Mouse (Mus musculus) G1E (cell line): ENCODE results near the gene Ptprt. TPM values are rescaled to one million over a fixed set of nuclear protein-coding genes. Genes with fewer than 3 reads are reported as not detected.

Source experiments
- ATAC-seq: 2 replicates; pipeline ENCODE4 v1.8.0; 2016; ENCODE audit warnings: mild to moderate bottlenecking; ENCODE audit not compliant: insufficient number of reproducible peaks, poor library complexity, low FRiP score, severe bottlenecking; ENCODE audit errors: extremely low read depth
- DNase-seq: peaks from one replicate; pipeline ENCODE4 v3.0.0; 2012; ENCODE audit warnings: low spot score
- H3K27me3 ChIP-seq: 2 replicates; pipeline ENCODE4 v1.6.1; 2012; ENCODE audit warnings: mild to moderate bottlenecking, low read length, inconsistent platforms; ENCODE audit not compliant: insufficient read depth
- H3K36me3 ChIP-seq: replicated peaks from 2 replicates; pipeline ENCODE3; 2012; ENCODE audit warnings: mild to moderate bottlenecking, inconsistent platforms
- H3K4me1 ChIP-seq: 2 replicates; pipeline ENCODE4 v1.6.1; 2012; ENCODE audit warnings: low read depth, low read length, inconsistent platforms, mixed read lengths; ENCODE audit not compliant: insufficient read depth
- H3K4me3 ChIP-seq: 2 replicates; pipeline ENCODE4 v1.5.1; 2012; ENCODE audit warnings: low read depth, mild to moderate bottlenecking, inconsistent platforms, low read length, moderate library complexity, mixed read lengths
- H3K9me3 ChIP-seq: replicated peaks from 2 replicates; pipeline ENCODE4 v1.6.1; 2012; ENCODE audit warnings: inconsistent platforms
- CTCF ChIP-seq: IDR thresholded peaks from 2 replicates; pipeline ENCODE4 v1.5.1; 2012; ENCODE audit warnings: low read depth, low read length, inconsistent platforms, mixed read lengths
- GATA1 ChIP-seq: IDR thresholded peaks from 2 replicates; pipeline ENCODE4 v1.6.1; 2012; ENCODE audit warnings: borderline replicate concordance, low read length, inconsistent platforms, mixed read lengths
- GATA2 ChIP-seq: IDR thresholded peaks from 2 replicates; pipeline ENCODE4 v1.6.1; 2012; ENCODE audit warnings: low read depth, low read length, inconsistent platforms, borderline replicate concordance
- POLR2AphosphoS5 ChIP-seq: IDR thresholded peaks from 2 replicates; pipeline ENCODE4 v1.6.1; 2012; ENCODE audit warnings: low read depth, low read length, inconsistent platforms; ENCODE audit not compliant: insufficient replicate concordance
- TAL1 ChIP-seq: conservative IDR thresholded peaks from 2 replicates; pipeline ENCODE4 v1.6.1; 2012; ENCODE audit warnings: low read depth, low read length, inconsistent platforms, mixed read lengths
- polyA plus RNA-seq: library from polyadenylated mRNA; stranded (reverse); fragments of >175 nt; gene quantifications from 2 replicates; pipeline ENCODE4 v1.2.3, GENCODE M21; 2012
- total RNA-seq, 2 experiments: library from RNA; stranded (forward) in 1 of 2; stranded (reverse) in 1 of 2; fragments of 200-1000 nt in 1 of 2; fragments of >200 nt in 1 of 2; fragmentation: Nextera tagmentation in 1 of 2; gene quantifications; 2 replicates each; pipeline ENCODE4 v1.2.3; 2014 to 2017

Gene Ptprt
- total and polyA plus RNA-seq, 3 experiments, result 0.05 TPM; not detected in 2

DNA sequence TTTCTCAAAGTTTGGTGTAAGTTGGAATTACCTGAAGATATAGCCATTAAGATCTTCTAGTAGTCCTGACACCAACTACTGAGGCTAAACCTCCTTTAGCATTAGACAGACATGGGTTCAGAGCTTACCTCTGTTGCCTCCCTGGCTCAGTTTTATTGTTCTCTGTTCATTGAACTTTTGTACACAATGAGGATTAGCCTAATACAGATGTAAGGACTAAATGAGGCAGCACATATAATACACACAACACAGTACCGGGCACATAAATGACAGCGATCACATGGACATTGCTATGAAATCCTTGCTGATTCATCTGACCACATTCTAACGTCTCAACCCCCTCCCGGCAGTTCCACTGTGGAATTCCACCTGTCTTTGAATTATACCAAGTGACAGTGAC lies 1003.9 kb downstream of the Ptprt start:
- Histone ChIP-seq H3K27me3 (no peaks in the 10 kb centered on the region), H3K4me3 (no peak overlapping the region), H3K9me3 (peaks cover 18% of the 10 kb centered on the region), H3K4me1 (no peaks in the 10 kb centered on the region), H3K36me3 (no peaks in the 10 kb centered on the region)
- TF ChIP-seq POLR2AphosphoS5 (no peak), TAL1 (no peak)
- DNase-seq (no peak), ATAC-seq (no peak)

DNA sequence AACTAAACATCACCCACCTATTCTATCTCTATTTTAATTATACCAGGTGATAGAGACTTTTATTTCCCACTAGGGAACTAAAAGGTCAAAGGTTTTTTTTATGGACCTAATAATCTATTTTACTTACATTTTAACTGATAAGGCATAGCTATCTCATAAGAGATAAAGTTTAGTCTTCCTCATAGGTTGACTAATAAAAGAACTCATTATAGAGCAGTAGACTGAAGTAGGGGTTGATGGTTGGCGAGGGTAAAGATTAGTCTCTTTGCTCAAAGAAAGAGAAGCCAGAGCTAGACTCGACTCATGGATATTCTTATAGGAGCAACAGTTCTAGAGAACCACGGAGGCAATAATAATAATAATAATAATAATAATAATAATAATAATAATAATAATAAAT lies 1004.3 kb downstream of the Ptprt start:
- ATAC-seq (no peak), DNase-seq (no peak)
- Histone ChIP-seq H3K27me3 (no peaks in the 10 kb centered on the region), H3K4me3 (no peak overlapping the region), H3K36me3 (no peaks in the 10 kb centered on the region), H3K4me1 (no peaks in the 10 kb centered on the region), H3K9me3 (peaks cover 15% of the 10 kb centered on the region)
- TF ChIP-seq CTCF (no peak), POLR2AphosphoS5 (no peak), TAL1 (no peak), GATA1 (no peak), GATA2 (no peak)

DNA sequence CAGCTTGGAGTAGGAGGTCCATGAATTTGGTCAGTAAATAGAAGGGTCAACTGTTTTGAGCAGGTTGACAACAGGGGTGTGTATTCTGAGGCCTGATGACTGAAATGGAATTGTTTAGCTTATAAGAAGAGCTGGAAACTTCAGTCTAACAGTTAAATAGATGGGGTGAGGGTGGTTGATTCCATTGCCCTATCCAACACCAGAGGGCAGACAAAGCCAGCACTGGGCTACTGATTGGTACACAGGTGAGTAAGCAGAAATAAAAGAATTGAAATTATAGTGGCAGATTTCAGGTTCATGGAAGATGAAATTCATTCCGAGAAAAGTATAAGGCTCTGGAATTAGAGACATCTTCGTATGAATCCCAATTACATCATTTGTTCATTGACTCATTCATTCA lies 1020.1 kb downstream of the Ptprt start:
- H3K27me3 ChIP-seq, result no peaks in the 10 kb centered on the region
- ATAC-seq (no peak), DNase-seq (no peak)
- no peaks in the 10 kb centered on the region for H3K36me3 ChIP-seq
- peaks cover 15% of the 10 kb centered on the region; the same call in 1 of the 2 replicates for H3K9me3 ChIP-seq
- no peaks in the 10 kb centered on the region for H3K4me1 ChIP-seq
- TF ChIP-seq GATA1 (no peak), TAL1 (no peak), CTCF (no peak), GATA2 (no peak), POLR2AphosphoS5 (no peak)
- no peak overlapping the region for H3K4me3 ChIP-seq

DNA sequence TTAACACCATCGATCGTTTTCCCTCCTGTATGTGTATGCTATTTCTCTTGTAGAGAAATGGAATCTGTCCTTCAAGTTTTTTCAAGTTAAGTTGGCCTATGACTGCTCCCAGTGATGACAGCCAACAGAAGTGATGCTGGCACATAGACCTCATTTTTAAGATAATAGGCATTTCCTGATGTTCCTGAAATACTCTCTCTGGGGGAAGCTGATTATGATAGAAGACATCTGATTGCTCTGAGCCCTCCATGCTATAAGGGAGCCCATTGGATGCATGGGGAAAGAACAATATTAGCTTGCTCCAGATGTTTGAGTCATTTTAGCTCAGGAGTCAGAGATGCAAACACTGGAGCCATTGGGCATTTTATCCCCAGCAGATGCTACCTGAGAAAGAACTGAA lies 1026.9 kb downstream of the Ptprt start:
- peaks cover 37% of the 10 kb centered on the region for H3K9me3 ChIP-seq
- H3K4me1 ChIP-seq, result no peaks in the 10 kb centered on the region
- DNase-seq (no peak), ATAC-seq (no peak)
- no peaks in the 10 kb centered on the region for H3K36me3 ChIP-seq
- TF ChIP-seq POLR2AphosphoS5 (no peak), GATA1 (no peak)
- no peak overlapping the region for H3K4me3 ChIP-seq
- H3K27me3 ChIP-seq, result no peaks in the 10 kb centered on the region

DNA sequence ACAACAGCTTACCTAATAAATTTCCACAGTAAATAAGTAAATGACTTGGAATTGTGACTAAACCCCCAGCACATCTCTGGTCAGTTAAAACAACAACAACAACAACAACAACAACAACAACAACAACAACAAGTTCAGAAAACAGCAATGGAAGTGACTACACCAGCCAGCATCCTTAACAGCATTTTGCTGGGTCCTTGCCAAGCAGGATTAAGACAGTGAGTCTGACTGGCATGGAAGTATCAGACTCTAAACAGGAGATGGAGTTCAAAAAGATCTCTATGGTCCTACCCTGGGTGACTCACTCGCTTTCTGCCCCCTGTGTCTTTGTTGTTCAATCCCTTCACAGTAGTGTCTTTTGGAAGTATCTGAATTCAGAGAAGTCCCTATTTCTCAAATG lies 1035.1 kb downstream of the Ptprt start:
- no peak for TF ChIP-seq GATA1
- ATAC-seq (no peak), DNase-seq (no peak)
- no peak overlapping the region for H3K4me3 ChIP-seq
- H3K9me3 ChIP-seq, result peaks cover 22% of the 10 kb centered on the region
- no peaks in the 10 kb centered on the region for H3K36me3 ChIP-seq
- no peaks in the 10 kb centered on the region for H3K4me1 ChIP-seq
- no peaks in the 10 kb centered on the region for H3K27me3 ChIP-seq

DNA sequence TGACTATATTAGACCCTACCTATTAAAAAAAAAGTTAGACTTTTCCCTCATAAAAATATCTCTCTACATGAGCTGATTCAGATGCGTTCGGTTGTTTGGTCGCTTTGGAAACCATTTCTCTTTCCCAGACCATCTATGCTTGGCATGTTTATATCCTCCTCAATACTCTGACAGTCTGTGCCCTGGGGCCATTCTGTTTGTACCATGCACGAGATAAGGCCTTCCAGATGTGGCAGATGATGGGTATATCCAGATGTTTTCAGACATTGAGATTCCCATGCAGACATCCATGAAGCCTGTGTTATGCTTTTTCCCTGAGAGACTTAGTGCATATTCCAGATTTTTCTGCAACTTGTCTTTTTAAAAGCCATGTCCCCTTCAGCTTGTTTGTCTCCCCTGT lies 1052.5 kb downstream of the Ptprt start:
- Histone ChIP-seq H3K4me3 (no peak overlapping the region), H3K36me3 (no peaks in the 10 kb centered on the region), H3K4me1 (no peaks in the 10 kb centered on the region), H3K9me3 (peaks cover 37% of the 10 kb centered on the region), H3K27me3 (no peaks in the 10 kb centered on the region)
- DNase-seq, result no peak
- no peak for TF ChIP-seq POLR2AphosphoS5
- TF ChIP-seq CTCF, result no peak
- TF ChIP-seq TAL1, result no peak
- no peak for TF ChIP-seq GATA1
- TF ChIP-seq GATA2, result no peak
- ATAC-seq, result no peak

DNA sequence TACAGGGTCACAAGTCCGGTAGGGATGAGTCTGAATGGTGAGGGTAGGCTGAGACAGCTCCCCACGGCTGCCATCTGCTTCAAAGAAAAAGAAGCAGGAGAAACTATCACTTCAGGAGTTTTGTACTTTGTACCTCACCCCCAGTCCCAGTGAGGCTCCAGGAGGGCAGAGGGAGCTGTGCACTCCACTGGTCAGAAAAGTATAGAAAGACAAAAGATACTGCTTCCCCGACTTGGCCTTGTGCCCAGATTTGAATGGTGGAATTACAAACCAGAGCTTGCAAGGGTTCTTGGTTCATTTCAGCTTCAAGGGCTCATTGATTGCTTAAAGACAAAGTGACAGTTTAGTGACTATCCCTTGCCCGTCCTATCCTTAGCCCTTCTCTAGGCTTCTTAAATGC lies 1053.6 kb downstream of the Ptprt start:
- peaks cover 32% of the 10 kb centered on the region for H3K9me3 ChIP-seq
- no peaks in the 10 kb centered on the region for H3K4me1 ChIP-seq
- no peak overlapping the region for H3K4me3 ChIP-seq
- no peak for TF ChIP-seq GATA2
- TF ChIP-seq TAL1, result no peak
- no peak for TF ChIP-seq CTCF
- TF ChIP-seq POLR2AphosphoS5, result no peak
- no peak for TF ChIP-seq GATA1
- no peaks in the 10 kb centered on the region for H3K36me3 ChIP-seq
- no peaks in the 10 kb centered on the region for H3K27me3 ChIP-seq
- DNase-seq (no peak), ATAC-seq (no peak)
